Mouse (Mus musculus): ENCODE measurements around the gene Iah1. TPM values are rescaled to one million over a fixed set of nuclear protein-coding genes. Genes with fewer than 3 reads are reported as not detected.

The Iah1 gene
- polyA plus RNA-seq, 1 experiment from 2014 or later = 64.7 TPM

GRCm38 (mm10) chr12:21298856-21299255 lies 17.3 kb upstream of the Iah1 start:
- Histone ChIP-seq H3K9me3 (ENCODE audit: low read length) (no peaks in the 10 kb centered on the region), H3K9ac (replicated peaks) (no peak overlapping the region), H3K27me3 (ENCODE audit: insufficient read depth, low read length) (no peaks in the 10 kb centered on the region), H3K4me2 (ENCODE audit: low read depth, low read length) (no peak overlapping the region), H3K4me3 (ENCODE audit: low read depth, low read length) (no peak overlapping the region), H3K27ac (ENCODE audit: low read depth) (no peak overlapping the region), H3K36me3 (replicated peaks; ENCODE audit: insufficient read depth, low read length) (peaks cover 65% of the 10 kb centered on the region), H3K4me1 (ENCODE audit: insufficient read depth) (peaks cover 7% of the 10 kb centered on the region)
- TF ChIP-seq CTCF (IDR thresholded peaks at IDR 0.05; ENCODE audit: low read depth) (no peak), EP300 (IDR thresholded peaks at IDR 0.05; ENCODE audit: low read depth) (no peak)
- WGBS (ENCODE audit: insufficient replicate concordance) = 92% methylated on average over 11 of the region's 11 CpGs
- ATAC-seq (no peak), DNase-seq (no peak)

- no peak overlapping the region for H3K4me2 ChIP-seq (ENCODE audit: low read depth, low read length)
- ATAC-seq (peak; percentile 82), DNase-seq (no peak)
- no peak overlapping the region for H3K4me3 ChIP-seq (ENCODE audit: low read depth, low read length)
- no peaks in the 10 kb centered on the region for H3K9me3 ChIP-seq (ENCODE audit: low read length)
- H3K36me3 ChIP-seq (replicated peaks; ENCODE audit: insufficient read depth, low read length) = peaks cover 55% of the 10 kb centered on the region
- peaks cover 7% of the 10 kb centered on the region for H3K4me1 ChIP-seq (ENCODE audit: insufficient read depth)
- WGBS (ENCODE audit: insufficient replicate concordance) = 54% methylated on average over 7 of the region's 7 CpGs
- TF ChIP-seq CTCF (IDR thresholded peaks at IDR 0.05; ENCODE audit: low read depth) = no peak
- TF ChIP-seq EP300 (IDR thresholded peaks at IDR 0.05; ENCODE audit: low read depth) = no peak
- no peaks in the 10 kb centered on the region for H3K27me3 ChIP-seq (ENCODE audit: insufficient read depth, low read length)
- no peak overlapping the region for H3K9ac ChIP-seq (replicated peaks)
- H3K27ac ChIP-seq (ENCODE audit: low read depth) = peak overlapping the region; percentile 40; the same call in 1 of the 2 replicates
Measured at GRCm38 (mm10) chr12:21301324-21301723, 14.9 kb upstream of the Iah1 start.

GRCm38 (mm10) chr12:21301932-21302331 lies 14.3 kb upstream of the Iah1 start:
- H3K4me1 ChIP-seq (ENCODE audit: insufficient read depth) = peaks cover 7% of the 10 kb centered on the region
- H3K36me3 ChIP-seq (replicated peaks; ENCODE audit: insufficient read depth, low read length) = peaks cover 56% of the 10 kb centered on the region
- no peaks in the 10 kb centered on the region for H3K27me3 ChIP-seq (ENCODE audit: insufficient read depth, low read length)
- WGBS (ENCODE audit: insufficient replicate concordance) = 54% methylated on average over 8 of the region's 8 CpGs
- H3K27ac ChIP-seq (ENCODE audit: low read depth) = peak overlapping the region; percentile 40; the same call in 1 of the 2 replicates
- H3K9ac ChIP-seq (replicated peaks) = no peak overlapping the region
- DNase-seq (no peak), ATAC-seq (peak; percentile 49)
- H3K4me3 ChIP-seq (ENCODE audit: low read depth, low read length) = no peak overlapping the region
- H3K4me2 ChIP-seq (ENCODE audit: low read depth, low read length) = no peak overlapping the region
- H3K9me3 ChIP-seq (ENCODE audit: low read length) = no peaks in the 10 kb centered on the region
- TF ChIP-seq EP300 (IDR thresholded peaks at IDR 0.05; ENCODE audit: low read depth) = no peak
- no peak for TF ChIP-seq CTCF (IDR thresholded peaks at IDR 0.05; ENCODE audit: low read depth)

GRCm38 (mm10) chr12:21302361-21302783 lies 13.8 kb upstream of the Iah1 start:
- DNase-seq (no peak), ATAC-seq (peak; percentile 67)
- peaks cover 7% of the 10 kb centered on the region for H3K4me1 ChIP-seq (ENCODE audit: insufficient read depth)
- H3K27ac ChIP-seq (ENCODE audit: low read depth) = 0 out of 2 replicates have a peak overlapping the region, but pooled peaks have one; percentile 40
- peaks cover 54% of the 10 kb centered on the region for H3K36me3 ChIP-seq (replicated peaks; ENCODE audit: insufficient read depth, low read length)
- no peak overlapping the region for H3K9ac ChIP-seq (replicated peaks)
- H3K9me3 ChIP-seq (ENCODE audit: low read length) = no peaks in the 10 kb centered on the region
- H3K4me3 ChIP-seq (ENCODE audit: low read depth, low read length) = no peak overlapping the region
- H3K27me3 ChIP-seq (ENCODE audit: insufficient read depth, low read length) = no peaks in the 10 kb centered on the region
- 31% methylated on average over 5 of the region's 5 CpGs for WGBS (ENCODE audit: insufficient replicate concordance)
- no peak overlapping the region for H3K4me2 ChIP-seq (ENCODE audit: low read depth, low read length)
- TF ChIP-seq EP300 (IDR thresholded peaks at IDR 0.05; ENCODE audit: low read depth) (peak; percentile 69), CTCF (IDR thresholded peaks at IDR 0.05; ENCODE audit: low read depth) (no peak)

GRCm38 (mm10) chr12:21305741-21306140 lies 10.4 kb upstream of the Iah1 start:
- Histone ChIP-seq H3K4me2 (ENCODE audit: low read depth, low read length) (no peak overlapping the region), H3K27me3 (ENCODE audit: insufficient read depth, low read length) (no peaks in the 10 kb centered on the region), H3K4me3 (ENCODE audit: low read depth, low read length) (no peak overlapping the region), H3K27ac (ENCODE audit: low read depth) (no peak overlapping the region), H3K4me1 (ENCODE audit: insufficient read depth) (peaks cover 7% of the 10 kb centered on the region), H3K9me3 (ENCODE audit: low read length) (no peaks in the 10 kb centered on the region), H3K36me3 (replicated peaks; ENCODE audit: insufficient read depth, low read length) (peaks cover 63% of the 10 kb centered on the region), H3K9ac (replicated peaks) (no peak overlapping the region)
- no peak for TF ChIP-seq CTCF (IDR thresholded peaks at IDR 0.05; ENCODE audit: low read depth)
- no peak for TF ChIP-seq EP300 (IDR thresholded peaks at IDR 0.05; ENCODE audit: low read depth)
- DNase-seq (no peak), ATAC-seq (no peak)
- 80% methylated on average over 4 of the region's 4 CpGs for WGBS (ENCODE audit: insufficient replicate concordance)

- Histone ChIP-seq H3K9ac (replicated peaks) (no peak overlapping the region), H3K36me3 (replicated peaks; ENCODE audit: insufficient read depth, low read length) (peaks cover 68% of the 10 kb centered on the region), H3K27ac (ENCODE audit: low read depth) (no peak overlapping the region), H3K4me1 (ENCODE audit: insufficient read depth) (peaks cover under 1% of the 10 kb centered on the region), H3K4me3 (ENCODE audit: low read depth, low read length) (no peak overlapping the region), H3K9me3 (ENCODE audit: low read length) (no peaks in the 10 kb centered on the region), H3K27me3 (ENCODE audit: insufficient read depth, low read length) (no peaks in the 10 kb centered on the region), H3K4me2 (ENCODE audit: low read depth, low read length) (no peak overlapping the region)
- TF ChIP-seq CTCF (IDR thresholded peaks at IDR 0.05; ENCODE audit: low read depth) = no peak
- no peak for TF ChIP-seq EP300 (IDR thresholded peaks at IDR 0.05; ENCODE audit: low read depth)
- WGBS (ENCODE audit: insufficient replicate concordance) = 89% methylated on average over 4 of the region's 4 CpGs
- ATAC-seq (no peak), DNase-seq (no peak)
Measured at GRCm38 (mm10) chr12:21306721-21307120, 9.5 kb upstream of the Iah1 start.

- H3K27ac ChIP-seq (ENCODE audit: low read depth) = no peak overlapping the region
- TF ChIP-seq CTCF (IDR thresholded peaks at IDR 0.05; ENCODE audit: low read depth) (no peak), EP300 (IDR thresholded peaks at IDR 0.05; ENCODE audit: low read depth) (no peak)
- no peaks in the 10 kb centered on the region for H3K27me3 ChIP-seq (ENCODE audit: insufficient read depth, low read length)
- H3K4me3 ChIP-seq (ENCODE audit: low read depth, low read length) = no peak overlapping the region
- 89% methylated on average over 5 of the region's 5 CpGs for WGBS (ENCODE audit: insufficient replicate concordance)
- DNase-seq (no peak), ATAC-seq (no peak)
- no peak overlapping the region for H3K9ac ChIP-seq (replicated peaks)
- H3K9me3 ChIP-seq (ENCODE audit: low read length) = no peaks in the 10 kb centered on the region
- H3K36me3 ChIP-seq (replicated peaks; ENCODE audit: insufficient read depth, low read length) = peaks cover 60% of the 10 kb centered on the region
- H3K4me1 ChIP-seq (ENCODE audit: insufficient read depth) = peaks cover 8% of the 10 kb centered on the region; the same call in 1 of the 2 replicates
- H3K4me2 ChIP-seq (ENCODE audit: low read depth, low read length) = no peak overlapping the region
Measured at GRCm38 (mm10) chr12:21312201-21312600, 4.0 kb upstream of the Iah1 start.

Data from liver, postnatal 0 days (tissue).